Comparison of ENCODE assay signal across 24 mouse cellular contexts in genomic region chr17:73142029-73142428, GRCm38 (mm10). TPM values are rescaled to one million over a fixed set of nuclear protein-coding genes. Genes with fewer than 3 reads are reported as not detected.
DNase-seq lines count a peak whose midpoint lies in the region; ATAC-seq and TF ChIP-seq lines count a peak whose summit lies in the region.
"Had no signal": no experiment of that assay in that cellular context is flagged by ENCODE, and none has a peak within 500 bp of the region (broad histone marks: within the 10 kb centered on the region; RNA-seq: fewer than 3 reads in every experiment).

No protein-coding gene starts in this region.

- H3K4me2 ChIP-seq in liver, embryonic 11.5 days, result no peak overlapping the region
- H3K4me2 ChIP-seq: heart, embryonic 12.5 days; kidney, embryonic 15.5 days; midbrain, embryonic 11.5 days; neural tube, embryonic 15.5 days had no signal

- peaks cover 16% of the 10 kb centered on the region for H3K4me1 ChIP-seq in liver, embryonic 11.5 days (replicated peaks; ENCODE audit: control insufficient read depth, insufficient read depth, low read length)
- peaks cover 65% of the 10 kb centered on the region for H3K4me1 ChIP-seq in G1E (ENCODE audit: insufficient read depth, low read depth, low read length)
- H3K4me1 ChIP-seq: embryonic facial prominence, embryonic 10.5 days; kidney, embryonic 15.5 days; neural tube, embryonic 15.5 days had no signal

- 50% methylated on average over 4 of the region's 4 CpGs for WGBS in liver, embryonic 11.5 days

- no peak overlapping the region for H3K9ac ChIP-seq in liver, embryonic 11.5 days (ENCODE audit: low read depth, low read length)
- H3K9ac ChIP-seq: heart, embryonic 12.5 days; kidney, embryonic 15.5 days; liver, embryonic 15.5 days; neural tube, embryonic 15.5 days had no signal

- peaks cover 2% of the 10 kb centered on the region; the same call in 1 of the 2 replicates for H3K27me3 ChIP-seq in liver, embryonic 11.5 days (replicated peaks; ENCODE audit: control insufficient read depth, insufficient read depth, low read length)
- no peaks in the 10 kb centered on the region for H3K27me3 ChIP-seq in G1E (ENCODE audit: insufficient read depth, low read length)
- H3K27me3 ChIP-seq in splenic B cell, adult 2 months (ENCODE audit: control insufficient read depth, insufficient read depth, low read length, poor library complexity, severe bottlenecking), result no peaks in the 10 kb centered on the region
- H3K27me3 ChIP-seq: heart, embryonic 12.5 days; kidney, embryonic 15.5 days; neural tube, embryonic 15.5 days had no signal

- no peaks in the 10 kb centered on the region for H3K36me3 ChIP-seq in liver, embryonic 11.5 days (ENCODE audit: control insufficient read depth, insufficient read depth, low read length)
- H3K36me3 ChIP-seq in G1E (replicated peaks), result peaks cover 6% of the 10 kb centered on the region
- H3K36me3 ChIP-seq in splenic B cell, adult 2 months (ENCODE audit: control insufficient read depth, insufficient read depth, low read length, poor library complexity, severe bottlenecking), result no peaks in the 10 kb centered on the region
- H3K36me3 ChIP-seq: embryonic facial prominence, embryonic 10.5 days; kidney, embryonic 15.5 days; liver, embryonic 15.5 days; neural tube, embryonic 15.5 days had no signal

- DNase-seq in liver, embryonic 11.5 days (ENCODE audit: low spot score), result no peak
- DNase-seq in liver (no peak), G1E (ENCODE audit: low spot score) (no peak)
- peak; percentile 31 for DNase-seq in splenic B cell, adult 2 months (ENCODE audit: low read depth, low spot score)
- DNase-seq in cerebellum, postnatal 10 days, result no peak
- no peak for DNase-seq in kidney, postnatal 10 days
- DNase-seq: adrenal gland, postnatal 10 days; cerebellum, adult 11 months; cerebellum, postnatal 25 days; gastrocnemius, postnatal 36 days; heart, postnatal 4 days; layer of hippocampus, postnatal 36 days; lung, postnatal 10 days; retina, postnatal 1 day; right cerebral cortex, postnatal 4 days; thymus, adult 18-20 months had no signal

- H3K27ac ChIP-seq in liver, embryonic 11.5 days (ENCODE audit: low read depth, low read length), result 0 out of 2 replicates have a peak overlapping the region, but pooled peaks have one; percentile 38
- H3K27ac ChIP-seq: embryonic facial prominence, embryonic 10.5 days; kidney, embryonic 15.5 days; liver, embryonic 15.5 days; neural tube, embryonic 15.5 days had no signal

- peak; percentile 52; the same call in 1 of the 2 replicates for ATAC-seq in liver, embryonic 11.5 days (replicated peaks; ENCODE audit: low FRiP score)
- peak; percentile 24; the same call in 1 of the 2 replicates for ATAC-seq in G1E (ENCODE audit: extremely low read depth, insufficient number of reproducible peaks, low FRiP score, poor library complexity, severe bottlenecking)
- peak; percentile 63 for ATAC-seq in inflammation-experienced regulatory T-cells, adult 6 months
- ATAC-seq: forebrain, embryonic 14.5 days had no signal

- no peak for TF ChIP-seq CTCF in G1E (IDR thresholded peaks at IDR 0.05; ENCODE audit: low read depth, low read length)

- no peaks in the 10 kb centered on the region for H3K9me3 ChIP-seq in liver, embryonic 11.5 days (ENCODE audit: control insufficient read depth, low read length)
- no peaks in the 10 kb centered on the region for H3K9me3 ChIP-seq in G1E (replicated peaks)
- H3K9me3 ChIP-seq: embryonic facial prominence, embryonic 10.5 days; kidney, embryonic 15.5 days; liver, embryonic 15.5 days; neural tube, embryonic 15.5 days had no signal

- H3K4me3 ChIP-seq in liver, embryonic 11.5 days (ENCODE audit: low read depth, low read length), result no peak overlapping the region
- no peak overlapping the region for H3K4me3 ChIP-seq in G1E (ENCODE audit: low read depth, low read length)
- H3K4me3 ChIP-seq: embryonic facial prominence, embryonic 10.5 days; heart, embryonic 12.5 days; kidney, embryonic 15.5 days; liver, embryonic 15.5 days; neural tube, embryonic 15.5 days had no signal

RNA-seq across cellular contexts. Expression of gene Lclat1, which starts 34.2 kb away (rescaled TPM):
- polyA plus RNA-seq in liver, embryonic 11.5 days (2014; fragmentation: Nextera tagmentation; extraction: Ambion mirVana), result 11.4 and 13.3 TPM in 2 replicates
- total RNA-seq in G1E (2014; fragmentation: Nextera tagmentation) (25.1 and 48.8 TPM in 2 replicates), G1E (2017) (10.0 and 11.8 TPM in 2 replicates)
- 1.4 and 5.6 TPM in 2 replicates for polyA plus RNA-seq in G1E (2012)
- polyA plus RNA-seq in inflammation-experienced regulatory T-cells, adult 6 months (2017; shearing (Covaris generic)), result 10 to 100 TPM; 53.4 to 55.6 (median 53.7) TPM
